Mouse (Mus musculus): ENCODE data around the gene Hmgcr.

The Hmgcr gene

GRCm38 (mm10) chr13:96670406-96671077, at the start of gene Hmgcr:
Gene Hmgcr (minus strand): TSS chr13:96670936.
- POLR2A ChIA-PET, result interaction anchor here (0.6 to 2.5 kb wide), 8 partner anchors 10 to 30 kb away, joined by 3 to 20 read pairs (median 4); no protein-coding TSS in a partner anchor
- CTCF ChIA-PET, result no interaction called here

DNA sequence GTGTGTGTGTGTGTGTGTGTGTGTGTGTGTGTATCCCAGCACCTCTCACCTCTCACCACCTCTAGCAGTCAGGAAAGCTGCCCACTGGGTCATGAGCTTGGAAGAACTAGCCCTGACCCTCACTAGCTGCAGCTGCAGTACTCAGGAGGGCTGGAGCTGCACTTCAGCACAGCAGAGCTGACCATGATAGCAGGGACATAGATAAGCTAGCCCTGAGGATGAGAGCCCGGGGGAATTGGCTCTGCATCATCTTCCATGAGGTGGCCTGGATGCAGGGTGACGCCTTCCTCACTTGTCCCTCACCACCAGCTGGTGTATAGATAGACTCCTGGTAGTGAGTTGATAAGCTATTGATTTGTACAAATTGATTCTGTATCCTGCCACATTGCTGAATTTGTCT, 49.3 kb upstream of the Hmgcr start:
- ChIA-PET POLR2A (interaction anchor here in 2 of 4 experiments (0.6 to 1.1 kb wide), 3 partner anchors 47 to 112 kb away, joined by 3 to 4 read pairs (median 3); no protein-coding TSS in a partner anchor), CTCF (no interaction called here)

- ChIA-PET CTCF (no interaction called here), POLR2A (interaction anchor here in 1 of 4 experiments (0.6 kb wide), 3 partner anchors 31 to 753 kb away, joined by 4 to 5 read pairs (median 4); no protein-coding TSS in a partner anchor)
Measured at GRCm38 (mm10) chr13:96717821-96718220, 47.1 kb upstream of the Hmgcr start.

DNA sequence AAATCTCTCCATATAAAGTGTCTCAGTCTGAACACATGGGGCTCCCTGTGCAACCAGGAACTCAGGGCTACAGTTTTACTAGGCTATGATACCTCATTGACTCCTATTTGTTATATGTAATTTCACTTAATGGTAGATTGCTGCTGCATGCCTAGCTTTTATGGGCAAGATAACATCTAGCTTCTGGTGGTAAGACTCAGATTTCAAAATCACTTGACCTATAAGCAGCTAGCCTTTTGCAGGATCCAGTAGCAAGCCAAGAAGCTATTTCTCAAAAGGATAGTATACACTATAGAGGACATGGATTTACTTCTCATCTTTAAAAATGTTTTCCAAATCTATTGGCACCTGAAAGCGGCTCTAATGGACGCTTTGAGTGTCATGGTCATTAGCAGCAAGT, 45.6 kb upstream of the Hmgcr start:
- ChIA-PET CTCF (no interaction called here), POLR2A (no interaction called here)

GRCm38 (mm10) chr13:96709269-96710233, 38.8 kb upstream of the Hmgcr start:
- ChIA-PET POLR2A (interaction anchor here in 1 of 4 experiments (1.0 kb wide), 1 partner anchor 9 kb away, joined by 4 read pairs; no protein-coding TSS in a partner anchor), CTCF (interaction anchor here in 1 of 4 experiments (0.6 kb wide), 1 partner anchor 11 kb away, joined by 4 read pairs; no protein-coding TSS in a partner anchor)

DNA sequence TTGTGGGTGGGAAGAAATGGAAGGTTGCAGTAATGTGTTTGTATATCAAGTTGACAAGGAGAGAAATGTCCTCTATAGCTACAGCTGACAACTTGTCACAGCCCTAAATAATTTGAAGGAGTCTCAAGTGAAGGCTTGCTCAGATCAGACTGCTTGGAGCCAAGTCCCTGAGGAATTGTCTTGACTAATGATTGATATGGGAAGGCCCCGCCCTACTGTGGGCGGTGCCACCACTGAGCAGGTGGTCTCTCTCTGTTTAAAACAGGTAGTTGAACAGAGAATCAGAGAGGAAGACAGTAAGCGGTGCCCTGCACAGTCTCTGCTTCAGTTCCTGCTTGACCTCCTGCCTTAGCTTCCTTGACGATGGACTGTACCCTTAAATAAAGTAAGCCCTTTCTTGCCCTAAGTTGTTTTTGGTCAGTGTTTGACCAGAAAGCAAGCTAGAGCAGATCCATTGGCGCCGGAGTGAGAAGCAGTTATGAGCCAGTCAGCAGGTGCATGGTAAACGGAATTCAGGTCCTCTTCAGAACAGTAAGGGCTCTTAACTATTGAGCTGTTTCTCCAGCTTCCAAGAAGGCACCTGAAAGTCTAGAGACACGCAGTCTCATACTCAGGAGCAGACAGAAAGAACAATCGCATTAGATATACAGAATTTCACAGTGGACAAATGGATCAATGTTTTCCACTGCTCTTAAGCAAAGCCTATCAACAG, 32.0 kb upstream of the Hmgcr start:
- ChIA-PET POLR2A (interaction anchor here in 3 of 4 experiments (0.6 to 3.4 kb wide), 9 partner anchors 9 to 635 kb away, joined by 3 to 12 read pairs (median 5); no protein-coding TSS in a partner anchor), CTCF (no interaction called here)

DNA sequence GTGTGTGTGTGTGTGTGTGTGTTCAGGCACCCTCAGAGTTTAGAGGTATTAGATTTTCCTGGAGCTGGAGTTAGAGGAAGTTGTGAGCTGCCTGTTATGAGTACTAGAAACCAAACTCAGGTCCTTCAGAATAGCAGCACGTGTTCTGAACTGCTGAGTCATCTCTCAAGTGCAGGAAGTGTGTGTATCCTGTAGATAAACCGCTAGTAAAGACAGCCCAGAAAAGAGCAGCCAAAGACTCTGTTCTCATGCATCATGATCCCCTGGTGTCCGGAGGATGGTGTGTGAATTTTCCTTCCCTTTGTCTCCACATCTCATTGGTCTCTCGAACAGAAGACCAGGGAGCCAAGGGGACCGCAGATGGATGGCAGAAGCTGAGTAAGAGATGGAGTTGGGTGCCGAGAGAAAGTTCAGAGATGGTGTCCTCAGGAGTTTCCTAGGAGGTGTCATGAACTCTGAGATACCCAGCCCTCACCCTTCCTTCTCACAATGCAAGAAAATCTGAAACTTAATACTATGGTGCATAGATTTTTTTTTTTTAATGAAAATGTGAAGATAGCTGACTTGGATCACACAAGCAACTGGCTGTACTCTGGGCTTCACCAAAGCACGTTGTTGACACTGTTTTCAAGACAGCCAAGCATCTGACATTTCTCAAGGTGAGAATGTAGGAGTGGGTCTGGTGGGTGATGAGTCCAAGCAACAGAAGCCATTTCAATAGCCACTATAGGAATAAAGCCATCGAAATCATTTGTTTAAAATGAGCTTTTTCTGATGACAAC, 27.3 kb upstream of the Hmgcr start:
- ChIA-PET CTCF (no interaction called here), POLR2A (interaction anchor here in 3 of 4 experiments (0.6 to 2.4 kb wide), 9 partner anchors 8 to 1179 kb away, joined by 3 to 8 read pairs (median 4); partner anchors contain the start of gene Hmgcr (in 1 of the 3))

DNA sequence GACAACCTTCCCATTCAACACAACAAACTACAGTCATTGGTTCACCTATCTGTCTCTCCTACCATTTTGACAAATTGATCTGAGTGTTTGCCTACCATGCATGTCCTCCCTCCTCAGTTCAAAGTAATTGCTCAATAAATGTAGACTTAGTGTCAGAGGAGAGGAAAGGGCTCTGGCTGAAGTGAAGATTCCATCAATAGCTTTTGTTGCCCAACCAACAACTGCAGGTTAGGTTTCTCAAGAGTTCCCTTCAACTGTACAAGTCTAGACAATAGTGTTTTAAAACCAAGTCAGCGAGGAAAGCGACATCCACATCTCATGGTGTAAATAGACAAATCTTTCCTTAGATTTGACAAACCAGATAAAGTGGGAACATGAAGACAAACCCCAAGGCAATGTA, 24.7 kb upstream of the Hmgcr start:
- CTCF ChIA-PET, result no interaction called here

GRCm38 (mm10) chr13:96689901-96690300, 19.2 kb upstream of the Hmgcr start:
- ChIA-PET POLR2A (interaction anchor here in 3 of 4 experiments (0.5 to 1.7 kb wide), 7 partner anchors 9 to 298 kb away, joined by 3 to 8 read pairs (median 3); no protein-coding TSS in a partner anchor), CTCF (no interaction called here)

More for the DNA sequence above, 24.7 kb upstream of the Hmgcr start:
- POLR2A ChIA-PET, result interaction anchor here in 1 of 4 experiments (0.5 kb wide), 1 partner anchor 26 kb away, joined by 4 read pairs; no protein-coding TSS in a partner anchor

GRCm38 (mm10) chr13:96687261-96687660, 16.5 kb upstream of the Hmgcr start:
- ChIA-PET CTCF (interaction anchor here in 1 of 4 experiments (0.6 kb wide), 1 partner anchor 795 kb away, joined by 3 read pairs; no protein-coding TSS in a partner anchor), POLR2A (interaction anchor here in 2 of 4 experiments (0.6 to 4.5 kb wide), 4 partner anchors 11 to 372 kb away, joined by 3 to 29 read pairs (median 4); no protein-coding TSS in a partner anchor)

- POLR2A ChIA-PET, result interaction anchor here in 3 of 4 experiments (0.8 to 4.5 kb wide), 7 partner anchors 9 to 141 kb away, joined by 3 to 29 read pairs (median 4); no protein-coding TSS in a partner anchor
- CTCF ChIA-PET, result no interaction called here
Measured at GRCm38 (mm10) chr13:96684779-96685178, 14.0 kb upstream of the Hmgcr start.

DNA sequence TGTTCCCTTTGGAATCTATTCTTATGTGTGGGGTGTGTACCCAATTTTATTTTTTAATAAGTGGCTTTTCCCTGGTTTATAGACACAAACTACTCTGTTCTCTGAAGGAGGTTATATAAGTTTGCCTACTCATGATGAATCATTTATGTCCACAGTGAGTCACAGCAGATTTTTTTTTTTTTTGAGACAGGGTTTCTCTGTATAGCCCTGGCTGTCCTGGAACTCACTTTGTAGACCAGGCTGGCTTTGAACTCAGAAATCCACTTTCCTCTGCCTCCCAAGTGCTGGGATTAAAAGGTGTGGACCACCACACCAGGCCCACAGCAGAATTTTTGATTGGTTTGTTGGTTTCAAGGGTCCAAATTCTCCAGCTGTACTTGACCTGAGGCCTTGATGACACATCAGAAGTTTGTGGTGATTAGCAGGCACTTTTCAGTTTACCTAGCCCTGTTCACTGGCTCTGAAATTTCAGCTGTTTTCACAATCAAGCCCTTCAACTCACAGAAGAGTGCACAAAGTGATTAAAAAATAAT, 10.4 kb upstream of the Hmgcr start:
- ChIA-PET POLR2A (interaction anchor here in 1 of 4 experiments (0.7 to 1.4 kb wide), 2 partner anchors 9 to 23 kb away, joined by 3 to 4 read pairs; no protein-coding TSS in a partner anchor), CTCF (no interaction called here)

DNA sequence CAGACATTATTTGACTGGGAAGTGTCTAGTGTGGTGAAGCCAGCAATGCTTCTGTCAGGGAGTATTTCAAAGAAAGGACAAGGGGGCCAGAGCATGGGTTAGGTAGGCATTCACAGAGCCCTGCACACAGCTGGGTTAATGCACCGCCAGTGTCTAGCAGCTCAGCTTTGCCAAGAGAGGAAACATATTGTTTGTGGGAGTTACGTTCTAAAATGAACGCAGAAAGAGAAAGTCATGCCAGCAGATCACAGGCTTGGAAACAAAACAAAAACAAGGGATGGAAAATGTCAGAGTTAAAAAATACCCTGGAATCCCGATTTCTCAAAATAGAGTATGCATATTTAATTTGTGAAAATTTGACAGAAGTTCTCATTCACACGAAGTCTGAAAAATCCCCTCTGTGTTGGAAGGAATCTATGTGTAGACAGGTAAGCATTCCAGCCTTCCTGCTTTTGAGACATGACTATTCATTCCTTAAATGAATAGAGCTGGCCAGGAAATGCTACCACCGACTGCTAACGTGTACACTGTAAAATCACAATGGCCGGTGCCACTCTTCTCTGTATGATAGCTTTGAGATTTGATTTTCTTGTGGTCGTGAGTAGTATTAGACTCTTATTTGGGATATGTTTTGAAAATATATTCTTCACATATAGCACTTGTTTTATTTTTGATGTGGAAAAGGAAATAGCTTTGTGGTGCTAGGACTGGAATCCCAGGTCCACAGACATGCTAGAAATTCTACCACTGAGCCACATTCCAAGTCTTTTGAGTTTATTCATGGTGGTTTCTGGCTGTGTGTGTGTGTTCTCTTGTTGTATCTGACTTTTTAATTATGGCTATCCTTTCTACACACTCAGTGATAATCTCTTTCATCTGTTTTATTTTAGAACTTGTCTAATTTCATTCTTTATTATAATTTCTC, 9.7 kb upstream of the Hmgcr start:
- POLR2A ChIA-PET, result interaction anchor here in 1 of 4 experiments (1.0 to 1.4 kb wide), 3 partner anchors 18 to 23 kb away, joined by 3 to 4 read pairs (median 4); no protein-coding TSS in a partner anchor
- CTCF ChIA-PET, result no interaction called here

GRCm38 (mm10) chr13:96678616-96679015, 7.9 kb upstream of the Hmgcr start:
- POLR2A ChIA-PET, result no interaction called here
- CTCF ChIA-PET, result interaction anchor here in 1 of 4 experiments (0.6 kb wide), 1 partner anchor 22 kb away, joined by 3 read pairs; no protein-coding TSS in a partner anchor

- ChIA-PET POLR2A (interaction anchor here in 1 of 4 experiments (1.5 kb wide), 1 partner anchor 56 kb away, joined by 3 read pairs; no protein-coding TSS in a partner anchor), CTCF (no interaction called here)
Measured at GRCm38 (mm10) chr13:96677071-96677470, 6.3 kb upstream of the Hmgcr start.

DNA sequence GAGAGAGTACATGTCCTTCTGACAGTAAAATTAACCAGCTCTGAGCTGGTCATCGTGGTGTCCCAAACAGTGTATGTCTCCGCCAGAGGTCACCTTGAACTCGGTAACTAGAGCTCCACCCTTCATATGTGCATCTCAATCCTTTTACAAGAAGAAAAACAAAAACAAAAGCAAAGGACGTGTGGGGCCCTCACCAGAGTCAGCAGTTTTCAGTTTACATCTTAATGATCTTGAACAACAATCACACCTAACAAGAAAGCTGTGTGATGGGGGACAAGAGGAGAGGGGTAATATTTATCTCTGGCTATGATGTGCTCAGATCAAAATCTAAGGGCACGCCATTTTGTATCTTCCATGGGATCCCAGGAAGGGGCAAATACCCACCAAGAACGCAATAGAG, 5.0 kb upstream of the Hmgcr start:
- POLR2A ChIA-PET, result interaction anchor here in 3 of 4 experiments (0.6 to 4.5 kb wide), 28 partner anchors 9 to 533 kb away, joined by 3 to 45 read pairs (median 4); partner anchors contain the start of genes Col4a3bp (in 2 of the 3) and Polk (in 2 of the 3)

More for the DNA sequence above, 5.0 kb upstream of the Hmgcr start:
- CTCF ChIA-PET, result interaction anchor here in 2 of 4 experiments (0.6 kb wide), 3 partner anchors 23 to 678 kb away, joined by 3 read pairs; no protein-coding TSS in a partner anchor

Data from embryonic stem cell, embryonic (primary cell).